Mouse (Mus musculus) cerebellum, adult 2 months (tissue): ENCODE results near the gene Gga3.

ENCODE experiments used
- CTCF ChIP-seq: fragments of 200-500 bp; IDR thresholded peaks from 2 replicates; pipeline ENCODE4 v1.5.1; 2011; ENCODE audit warnings: low read depth, mild to moderate bottlenecking, control low read depth, low read length, moderate library complexity, borderline replicate concordance; ENCODE audit not compliant: insufficient read depth
- POLR2A ChIP-seq: fragments of 200-500 bp; IDR thresholded peaks from 2 replicates; pipeline ENCODE4 v1.6.1; 2011; ENCODE audit warnings: low read length, control low read depth, borderline replicate concordance; ENCODE audit not compliant: insufficient read depth

- TF ChIP-seq POLR2A (no peak), CTCF (no peak)
These were observed 23.2 kb upstream of the Gga3 start for GRCm38 (mm10) chr11:115626824-115627616.
